Mouse (Mus musculus) left cerebral cortex, postnatal 10 days (tissue): Measurements from ENCODE around the gene Gm20388. TPM values are rescaled to one million over a fixed set of nuclear protein-coding genes. Genes with fewer than 3 reads are reported as not detected.

Experiments used
- DNase-seq, 2 experiments: peaks; one replicate each; pipeline ENCODE4 v3.0.0; 2021 to 2022; ENCODE audit warnings: low spot score in 2 of 2, mixed read lengths in 1 of 2; ENCODE audit errors: extremely low spot score in 1 of 2
- intact Hi-C: fragments of 180-260 bp; cut with DNase I; formaldehyde crosslinking; loops from one replicate; pipeline ENCODE4 v1.15.1; 2025
- total RNA-seq, 2 experiments: library from RNA; stranded (reverse); gene quantifications; 2 replicates each; pipeline ENCODE4 v1.2.3; 2021

Gene Gm20388
- total RNA-seq, 2 experiments from 2014 or later, result 4.4 to 9.0 TPM

DNA sequence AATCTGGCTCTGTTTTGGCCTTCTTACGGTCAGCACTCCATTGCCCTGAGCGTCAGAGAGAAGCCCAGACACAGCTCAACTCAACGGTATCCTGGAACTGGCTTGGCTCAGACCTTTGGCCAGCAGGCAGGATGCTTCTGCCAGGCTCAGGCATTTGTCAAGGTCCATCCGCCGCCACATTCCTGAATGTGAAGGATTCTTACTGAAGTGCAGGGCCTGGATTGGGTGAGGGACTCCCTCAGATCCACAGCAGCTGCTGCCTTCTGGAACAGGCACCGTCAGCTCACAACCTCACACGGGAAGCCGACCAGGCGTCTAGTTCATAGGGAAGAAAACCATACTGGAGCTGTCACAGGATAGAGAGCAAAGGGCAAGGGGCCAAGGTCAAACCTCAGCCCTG, 1436.2 kb downstream of the Gm20388 start:
- intact Hi-C loops, result no loop called here
- DNase-seq, result no peak

DNA sequence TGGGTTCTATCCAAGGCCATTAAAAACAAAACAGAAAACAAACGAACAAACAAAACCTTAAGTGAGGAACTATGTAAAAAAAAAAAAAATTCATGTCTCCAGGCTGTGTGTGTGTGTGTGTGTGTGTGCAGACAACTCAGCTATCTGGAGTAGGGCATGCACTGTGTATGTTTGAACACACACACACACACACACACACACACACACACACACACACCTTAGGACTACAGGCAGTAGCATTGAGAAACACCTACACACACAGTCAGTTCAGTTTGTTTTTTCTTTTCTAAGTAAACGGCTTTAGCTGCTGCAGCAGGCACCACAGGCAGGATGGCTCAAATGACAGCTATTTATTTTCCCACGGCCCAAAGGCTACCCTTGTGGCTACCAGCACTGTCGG, 1438.4 kb downstream of the Gm20388 start:
- intact Hi-C loops, result no loop called here
- DNase-seq, result no peak

DNA sequence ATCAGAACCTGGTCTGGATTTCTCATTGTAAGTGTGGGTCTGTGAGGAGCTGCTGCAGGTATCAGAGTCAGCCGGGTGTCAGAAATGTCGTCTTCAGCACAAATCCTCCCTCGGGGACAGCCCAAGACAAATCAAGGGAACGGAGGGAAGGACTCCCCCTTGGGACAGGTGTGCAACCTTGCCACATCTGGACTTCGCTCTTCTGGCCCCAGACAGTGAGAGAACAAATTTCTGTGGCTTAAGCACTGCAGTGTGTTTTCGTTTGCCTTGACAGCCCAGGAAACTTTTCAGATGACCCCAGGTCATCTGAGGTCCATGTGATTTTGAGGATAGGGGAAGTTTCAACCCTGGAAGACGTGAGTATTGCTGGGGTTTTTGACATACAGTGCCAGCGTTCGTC, 1440.2 kb downstream of the Gm20388 start:
- intact Hi-C loops, result no loop called here
- no peak for DNase-seq

- intact Hi-C loops, result no loop called here
- no peak for DNase-seq
These were observed 1444.2 kb downstream of the Gm20388 start for GRCm38 (mm10) chr8:121354844-121355243.

- intact Hi-C loops, result no loop called here
- DNase-seq, result no peak
These were observed 1446.8 kb downstream of the Gm20388 start for GRCm38 (mm10) chr8:121357451-121357850.

- intact Hi-C loops, result no loop called here
These were observed 1448.0 kb downstream of the Gm20388 start for GRCm38 (mm10) chr8:121358609-121359008.

DNA sequence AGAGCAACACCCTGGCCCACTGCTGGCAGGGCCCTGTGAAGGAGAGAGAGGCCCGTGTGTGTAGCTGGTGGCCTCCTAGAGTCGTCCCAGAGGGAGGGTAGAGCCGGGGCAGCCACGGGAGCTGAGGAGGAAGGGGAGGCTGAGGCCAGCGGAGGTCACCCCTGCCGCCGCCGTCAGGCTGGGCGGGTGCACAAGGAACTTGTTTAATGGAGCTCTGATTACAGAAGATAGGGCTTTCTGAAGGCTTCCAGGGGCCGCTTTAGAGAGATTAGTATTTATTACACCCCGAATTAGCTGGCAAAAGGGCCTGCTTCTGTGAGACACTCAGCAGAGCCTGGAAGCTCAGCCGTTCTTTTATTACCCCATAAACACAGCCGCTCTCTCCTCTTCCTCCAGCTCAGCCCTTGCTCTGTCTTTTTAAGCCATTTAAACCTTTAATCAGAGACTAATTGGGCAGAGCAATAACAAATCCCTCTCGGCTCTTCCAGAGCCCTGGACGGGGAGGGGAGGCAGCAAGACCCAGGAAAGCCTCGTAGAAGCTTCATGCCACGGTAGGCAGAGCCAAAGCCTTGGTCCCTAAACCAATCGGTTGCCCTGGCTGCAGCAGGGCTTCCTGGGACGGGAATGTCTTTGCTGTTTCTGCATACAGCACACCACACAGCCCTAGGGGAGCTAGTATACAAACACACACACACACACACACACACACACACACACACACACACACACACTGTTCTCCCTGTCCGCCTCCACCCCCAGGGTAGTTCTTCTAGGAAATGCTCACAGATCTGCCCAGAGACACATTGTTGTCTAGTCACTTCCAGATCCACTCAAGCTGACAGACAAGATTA, 1448.7 kb downstream of the Gm20388 start:
- no peak for DNase-seq
- intact Hi-C loops, result no loop called here

More at GRCm38 (mm10) chr8:121358609-121359008, 1448.0 kb downstream of the Gm20388 start:
- no peak for DNase-seq

GRCm38 (mm10) chr8:121360001-121360400, 1449.4 kb downstream of the Gm20388 start:
- intact Hi-C loops, result no loop called here
- DNase-seq, result no peak

DNA sequence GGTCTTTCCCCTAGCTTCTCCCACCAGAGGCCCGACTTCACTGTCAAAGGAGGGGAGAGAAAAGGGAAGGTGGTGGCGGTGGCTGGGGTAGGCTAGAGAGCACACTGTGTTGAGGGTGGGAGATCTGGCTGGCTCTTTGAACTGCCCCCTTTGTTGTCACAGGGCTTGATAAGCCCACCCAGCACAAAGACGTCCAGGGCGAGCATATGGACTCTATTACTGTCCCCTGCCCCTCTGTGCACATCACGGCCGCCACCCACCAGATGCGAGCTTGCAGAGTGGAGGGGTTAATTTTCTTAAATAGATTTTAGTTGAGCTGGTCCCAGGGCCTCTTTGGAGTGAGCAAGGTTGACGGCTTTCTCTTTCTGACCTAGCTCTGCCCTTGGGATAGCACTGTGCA, 1450.5 kb downstream of the Gm20388 start:
- DNase-seq, result no peak
- intact Hi-C loops, result no loop called here

DNA sequence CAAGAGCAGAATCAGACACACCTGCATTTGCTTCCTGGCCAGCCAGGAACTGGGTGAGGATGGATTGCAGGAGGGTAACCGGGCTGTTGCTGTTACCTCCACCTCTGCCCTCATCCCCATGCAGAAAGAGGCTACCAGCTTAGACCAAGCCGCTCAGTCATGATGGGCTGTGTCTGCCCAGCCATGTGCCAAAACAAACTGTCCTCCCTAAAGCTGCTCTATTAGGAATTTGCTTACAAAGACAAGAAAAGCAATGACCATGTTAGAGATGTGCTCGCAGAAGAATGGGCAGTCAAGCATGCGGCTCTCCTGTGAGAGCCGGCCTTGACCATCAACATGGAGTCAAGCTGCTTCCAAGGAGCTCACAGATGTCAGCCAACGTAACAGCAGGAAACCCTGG, 1454.0 kb downstream of the Gm20388 start:
- no peak for DNase-seq
- intact Hi-C loops, result no loop called here

GRCm38 (mm10) chr8:121365150-121365549, 1454.5 kb downstream of the Gm20388 start:
- DNase-seq, result no peak
- intact Hi-C loops, result no loop called here

DNA sequence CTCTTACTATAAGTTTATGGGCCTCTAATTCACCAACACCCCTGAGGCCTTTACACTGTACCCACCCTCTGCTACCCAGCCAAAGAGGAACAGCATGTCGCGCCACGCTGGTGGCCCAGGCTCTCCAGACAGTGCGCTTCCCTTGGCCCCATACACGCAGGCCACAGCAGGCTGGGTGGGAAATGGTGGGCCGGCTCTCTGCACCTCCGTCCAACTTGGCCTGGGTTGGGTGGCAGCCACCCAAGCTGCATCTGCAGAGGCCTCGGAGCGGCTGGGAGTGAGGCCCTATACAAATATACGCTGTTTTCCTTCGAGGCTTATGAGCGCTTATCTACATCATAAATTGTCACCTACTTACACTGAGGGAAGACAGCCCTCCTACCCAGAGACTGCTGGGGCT, 1456.0 kb downstream of the Gm20388 start:
- intact Hi-C loops, result no loop called here
- no peak for DNase-seq

DNA sequence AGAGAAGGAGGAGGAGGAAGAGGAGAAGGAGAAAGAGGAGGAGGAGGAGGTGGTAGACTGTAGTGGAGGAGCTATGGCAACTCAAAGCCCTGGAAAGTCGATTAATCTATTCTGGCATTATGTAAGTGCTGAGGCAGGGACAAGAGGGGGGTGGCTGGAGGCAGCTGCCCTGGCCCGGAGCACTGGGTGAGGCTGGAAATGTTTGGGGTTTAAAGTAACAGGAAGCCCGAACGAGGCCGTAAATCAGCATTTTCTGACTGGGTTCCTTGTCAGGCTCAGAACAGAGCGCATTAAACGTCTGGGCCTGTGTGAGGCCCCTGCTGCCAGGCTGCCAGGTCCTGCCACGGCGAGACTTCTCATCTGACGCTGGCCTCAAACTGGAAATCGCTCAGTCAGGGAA, 1458.2 kb downstream of the Gm20388 start:
- DNase-seq, result no peak
- intact Hi-C loops, result no loop called here

DNA sequence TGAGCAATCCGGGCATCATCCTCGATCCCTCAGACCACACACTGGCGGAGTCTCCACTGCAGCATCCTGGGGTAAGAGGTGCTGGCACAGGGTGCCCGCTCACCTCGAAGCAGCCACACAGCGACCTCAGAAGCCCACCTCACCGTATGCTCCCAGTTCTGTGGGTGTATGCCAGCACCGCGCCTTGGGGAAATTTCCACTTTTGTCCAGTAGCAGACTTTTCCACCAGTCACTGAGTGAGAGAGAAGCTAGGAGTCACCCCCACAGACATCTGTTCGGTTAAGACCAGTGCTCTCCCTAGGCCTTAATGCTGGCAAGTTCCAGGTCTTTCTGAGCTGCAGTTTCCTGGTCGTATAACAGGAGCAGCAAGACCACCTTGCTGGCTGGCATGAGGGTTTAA, 1458.7 kb downstream of the Gm20388 start:
- intact Hi-C loops, result no loop called here
- no peak for DNase-seq

DNA sequence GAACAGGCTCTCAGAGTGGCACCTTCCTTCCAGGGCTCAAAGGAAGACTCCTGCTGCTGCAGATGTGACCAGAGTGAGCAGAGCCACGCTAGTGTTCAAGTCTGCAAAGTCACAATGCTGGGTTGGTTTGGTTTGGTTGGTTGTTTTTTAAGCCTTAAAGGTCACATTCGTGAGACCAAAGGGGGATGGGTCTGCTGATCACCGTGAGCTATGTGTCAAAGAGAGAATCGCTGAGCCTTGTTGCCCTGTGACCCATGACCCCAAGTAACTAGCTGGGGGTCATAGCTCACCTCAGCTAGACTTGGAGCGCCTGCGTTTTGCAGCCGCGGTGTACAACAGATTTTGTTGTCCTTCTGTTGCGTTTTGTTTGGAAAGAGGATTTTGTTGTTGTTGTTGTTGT, 1460.6 kb downstream of the Gm20388 start:
- intact Hi-C loops, result no loop called here
- DNase-seq, result no peak

DNA sequence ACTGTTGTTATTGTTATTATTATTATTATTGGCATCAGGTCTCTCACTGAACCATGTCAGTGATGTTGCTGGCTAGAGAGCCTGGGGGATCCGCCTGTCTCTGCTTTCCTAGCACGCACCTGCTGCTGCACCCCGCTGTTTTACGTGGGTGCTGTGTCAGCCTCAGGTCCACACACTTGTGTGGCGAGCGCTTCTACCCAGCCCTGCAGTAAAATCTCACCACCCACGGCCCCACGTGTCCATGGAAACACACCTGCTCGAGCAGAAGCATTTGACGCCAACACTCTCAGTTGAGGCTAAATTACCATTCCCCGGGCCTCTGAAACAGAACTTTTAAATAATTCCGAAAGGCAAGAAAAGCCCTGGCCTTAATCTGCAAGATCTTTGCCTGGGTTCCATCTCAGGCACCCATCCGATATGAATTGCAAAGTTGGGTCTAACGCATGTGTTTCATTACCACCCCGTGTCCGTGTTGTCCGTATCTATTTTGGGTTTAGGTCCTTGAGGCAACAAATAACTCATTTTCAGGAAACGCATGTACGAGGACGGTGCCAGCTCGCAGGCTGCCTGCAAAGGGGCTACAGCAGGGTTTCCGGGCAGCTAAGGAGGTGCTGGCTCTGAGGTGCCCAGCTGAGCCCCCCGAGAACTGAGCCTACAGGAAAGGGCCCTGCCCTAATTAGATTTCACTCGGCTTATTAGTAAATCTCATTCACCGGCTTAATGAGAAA, 1461.4 kb downstream of the Gm20388 start:
- intact Hi-C loops, result no loop called here
- peak; percentile 49 to 55 for DNase-seq

DNA sequence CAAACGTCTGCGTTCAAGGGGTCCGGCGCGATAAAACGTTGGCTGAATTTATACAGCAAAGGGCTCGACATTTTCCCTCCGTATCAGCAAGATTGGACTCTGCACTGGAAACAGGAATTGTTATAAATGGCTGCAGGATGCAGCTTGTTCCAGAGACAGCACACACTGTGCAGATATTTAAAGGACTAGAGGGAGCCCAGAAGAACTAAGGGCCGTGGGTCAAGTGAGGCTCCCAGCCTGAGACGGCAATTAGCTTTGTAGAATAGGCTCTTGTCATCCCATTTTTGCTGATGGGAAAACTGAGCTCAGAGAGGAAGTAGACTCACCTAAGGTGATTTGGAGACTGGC, 1462.0 kb downstream of the Gm20388 start:
- DNase-seq, result no peak
- intact Hi-C loops, result no loop called here

DNA sequence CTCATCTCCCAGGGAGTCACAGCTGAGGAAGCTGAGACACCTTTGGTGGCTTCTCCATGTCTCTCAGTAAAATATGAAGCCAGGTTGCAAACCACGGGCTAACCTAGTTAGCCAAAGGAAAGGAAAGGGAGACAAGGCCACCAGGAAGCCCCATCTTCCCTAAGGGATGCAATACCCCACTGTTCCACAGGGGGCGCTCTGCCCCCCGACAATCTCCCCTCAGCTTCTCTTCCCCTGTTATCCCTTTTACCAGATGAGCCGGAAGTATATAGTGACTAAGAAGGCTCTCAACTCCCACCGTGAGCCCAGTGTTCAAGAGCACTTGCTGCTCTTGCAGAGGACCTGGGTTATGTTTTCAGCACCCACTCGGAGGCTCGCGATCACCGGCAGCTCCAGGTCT, 1463.6 kb downstream of the Gm20388 start:
- DNase-seq, result no peak
- intact Hi-C loops, result no loop called here

DNA sequence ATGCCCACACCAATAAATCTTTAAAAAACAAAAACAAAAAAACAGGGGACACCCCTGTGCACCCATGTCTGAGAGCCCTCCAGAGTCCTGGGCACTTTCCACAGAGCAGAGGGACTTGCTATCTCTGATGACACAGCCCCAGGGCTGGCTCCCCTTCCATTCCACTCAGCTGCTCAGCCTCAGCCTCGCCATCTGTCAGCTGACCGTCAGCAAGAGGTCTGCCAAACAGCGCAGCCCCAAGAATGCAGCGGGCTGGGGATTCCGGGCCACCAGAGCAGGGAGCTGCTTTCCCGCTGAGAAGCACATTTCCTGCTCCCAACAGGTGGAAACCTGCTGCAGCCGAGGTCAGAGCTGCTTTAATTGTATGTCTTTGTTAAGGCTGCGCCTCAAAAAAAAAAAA, 1464.1 kb downstream of the Gm20388 start:
- DNase-seq, result peak in 1 of 2 experiments; percentile 63
- intact Hi-C loops, result no loop called here
